Mouse (Mus musculus) ES-Bruce4 (cell line): ENCODE measurements around the gene Vps53.

Experiments used
- CTCF ChIP-seq: IDR thresholded peaks from one replicate; pipeline ENCODE4 v1.8.1; 2011; ENCODE audit warnings: low read depth, low read length
- POLR2A ChIP-seq: IDR thresholded peaks from one replicate; pipeline ENCODE4 v1.8.1; 2011; ENCODE audit warnings: low read length; ENCODE audit not compliant: insufficient read depth

DNA sequence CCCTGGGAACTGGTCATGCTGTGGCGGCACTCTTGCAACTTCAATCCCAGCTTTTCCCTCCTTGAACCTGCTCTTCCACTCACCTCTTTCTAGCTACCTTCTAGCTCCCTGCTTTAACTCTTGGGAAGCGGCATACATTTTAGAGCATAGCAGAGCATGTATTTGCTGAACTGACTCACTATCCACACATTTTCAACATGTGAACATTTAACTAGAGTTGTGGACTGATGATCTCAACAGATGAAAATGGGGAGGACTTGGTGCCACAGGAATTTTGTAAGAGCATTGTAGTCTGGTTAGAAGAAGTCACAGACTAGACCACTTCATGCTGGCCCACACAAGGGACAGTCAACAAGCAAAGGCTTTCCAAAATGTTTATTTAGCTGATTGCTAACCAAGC, 21.1 kb downstream of the Vps53 start:
- TF ChIP-seq CTCF (no peak), POLR2A (no peak)
